Mouse (Mus musculus) granulocyte monocyte progenitor cell, adult 5-6 weeks (primary cell): ENCODE results near the gene Ly6g6d. TPM values are rescaled to one million over a fixed set of nuclear protein-coding genes. Genes with fewer than 3 reads are reported as not detected.
A peak's percentile ranks its signal among the peaks of the same experiment; 100 is the strongest.

Experiments used
- ATAC-seq: replicated peaks from 2 replicates; pipeline ENCODE4 v1.8.0; 2016; ENCODE audit warnings: mild to moderate bottlenecking, moderate TSS enrichment, inconsistent platforms; ENCODE audit not compliant: poor library complexity, severe bottlenecking
- total RNA-seq, 2 experiments: library from RNA; stranded (forward) in 1 of 2; stranded (reverse) in 1 of 2; fragments of 200-712, 200-1000 nt in 1 of 2; fragments of >200 nt in 1 of 2; fragmentation: Nextera tagmentation in 1 of 2; gene quantifications; 2 replicates each; pipeline ENCODE4 v1.2.3; 2014 to 2017

The Ly6g6d gene
- total RNA-seq, 2 experiments from 2014 or later = not detected

DNA sequence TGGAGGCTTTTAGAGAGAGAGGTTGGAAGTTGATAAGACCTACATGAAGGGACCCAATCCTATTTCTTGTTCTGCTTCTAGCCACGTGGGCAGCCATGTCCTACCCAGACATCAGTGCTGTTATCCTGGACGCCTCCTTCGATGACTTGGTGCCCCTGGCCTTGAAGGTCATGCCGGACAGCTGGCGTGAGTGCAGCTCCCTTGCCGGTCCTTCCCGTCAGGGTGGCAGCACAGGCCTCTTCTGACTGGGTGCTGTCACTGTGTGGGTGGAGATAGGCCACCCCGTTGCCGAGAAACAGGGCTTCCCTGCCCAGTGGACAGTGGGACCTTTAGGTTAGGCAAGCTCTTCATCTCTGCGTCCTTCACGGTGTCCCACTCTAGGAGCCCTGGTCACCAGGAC is 23.3 kb upstream of the Ly6g6d start:
- ATAC-seq = no peak

DNA sequence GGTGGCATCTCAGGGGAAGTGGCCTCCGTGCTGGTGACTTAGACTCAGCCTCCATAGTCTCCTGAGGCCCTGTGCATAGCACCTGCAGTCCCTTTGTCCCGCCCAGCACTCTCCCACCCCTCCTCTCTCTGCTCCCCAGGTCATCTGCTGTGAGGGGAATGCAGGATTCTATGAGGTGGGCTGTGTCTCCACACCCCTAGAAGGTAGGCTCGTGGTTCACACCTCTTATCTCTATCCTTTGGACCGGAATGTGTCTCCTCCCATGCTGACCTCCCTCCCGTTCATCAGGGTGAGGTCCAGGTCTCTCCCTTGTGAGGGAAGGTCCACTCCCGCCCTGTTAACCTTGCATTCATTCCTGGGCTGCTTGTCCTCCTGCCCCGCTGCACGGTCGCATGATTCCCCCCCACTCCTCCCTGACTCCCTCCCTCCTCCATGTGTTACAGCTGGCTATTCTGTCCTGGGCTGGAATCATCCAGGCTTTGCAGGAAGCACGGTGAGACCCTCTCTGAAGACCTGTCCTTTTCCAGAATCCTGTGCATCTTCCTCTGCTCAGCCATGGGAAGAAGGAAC is 22.4 kb upstream of the Ly6g6d start:
- ATAC-seq = no peak

DNA sequence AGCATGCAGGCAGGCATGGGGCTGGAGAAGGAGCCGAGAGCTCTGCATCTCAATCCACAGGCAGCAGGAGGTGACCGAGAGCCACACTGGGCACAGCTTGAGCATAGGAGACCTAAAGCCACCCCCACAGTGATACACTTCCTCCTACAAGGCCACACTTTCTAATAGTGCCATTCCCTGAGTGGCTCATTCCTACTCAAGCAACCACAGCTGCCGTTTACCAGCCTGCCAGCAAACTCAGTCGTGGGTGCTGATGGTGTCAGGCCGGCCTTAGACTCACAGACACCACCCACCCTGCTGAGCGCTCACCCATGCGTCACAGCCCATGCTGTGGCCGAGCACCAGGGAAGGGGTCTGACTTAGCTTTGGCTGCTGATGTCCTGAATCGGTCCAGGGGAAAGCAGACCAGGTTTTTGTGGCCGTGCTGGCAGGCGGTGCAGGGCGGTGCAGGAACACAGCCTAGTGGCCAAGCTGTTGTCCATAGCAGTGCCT is 19.3 kb upstream of the Ly6g6d start:
- ATAC-seq = no peak

DNA sequence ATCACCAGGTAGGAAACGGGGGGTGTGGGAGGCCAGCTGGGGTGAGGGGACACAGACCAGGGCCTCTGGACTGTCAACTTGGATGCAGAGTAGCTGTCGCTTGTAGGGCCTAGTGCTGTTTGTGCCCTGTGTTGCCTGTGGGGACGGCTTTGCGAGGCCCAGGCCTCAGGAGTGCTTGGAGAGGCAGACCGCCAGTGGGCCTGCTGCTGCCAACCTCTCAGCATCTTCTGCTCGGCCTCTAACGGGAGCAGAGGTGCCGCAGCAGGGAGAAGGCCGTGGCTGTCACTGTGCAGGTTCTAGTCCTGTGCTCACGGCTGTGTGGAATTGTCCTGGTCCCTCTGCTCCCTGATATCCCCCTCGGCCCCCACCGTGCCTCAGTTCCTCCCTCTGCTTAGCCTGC is 18.7 kb upstream of the Ly6g6d start:
- no peak for ATAC-seq

DNA sequence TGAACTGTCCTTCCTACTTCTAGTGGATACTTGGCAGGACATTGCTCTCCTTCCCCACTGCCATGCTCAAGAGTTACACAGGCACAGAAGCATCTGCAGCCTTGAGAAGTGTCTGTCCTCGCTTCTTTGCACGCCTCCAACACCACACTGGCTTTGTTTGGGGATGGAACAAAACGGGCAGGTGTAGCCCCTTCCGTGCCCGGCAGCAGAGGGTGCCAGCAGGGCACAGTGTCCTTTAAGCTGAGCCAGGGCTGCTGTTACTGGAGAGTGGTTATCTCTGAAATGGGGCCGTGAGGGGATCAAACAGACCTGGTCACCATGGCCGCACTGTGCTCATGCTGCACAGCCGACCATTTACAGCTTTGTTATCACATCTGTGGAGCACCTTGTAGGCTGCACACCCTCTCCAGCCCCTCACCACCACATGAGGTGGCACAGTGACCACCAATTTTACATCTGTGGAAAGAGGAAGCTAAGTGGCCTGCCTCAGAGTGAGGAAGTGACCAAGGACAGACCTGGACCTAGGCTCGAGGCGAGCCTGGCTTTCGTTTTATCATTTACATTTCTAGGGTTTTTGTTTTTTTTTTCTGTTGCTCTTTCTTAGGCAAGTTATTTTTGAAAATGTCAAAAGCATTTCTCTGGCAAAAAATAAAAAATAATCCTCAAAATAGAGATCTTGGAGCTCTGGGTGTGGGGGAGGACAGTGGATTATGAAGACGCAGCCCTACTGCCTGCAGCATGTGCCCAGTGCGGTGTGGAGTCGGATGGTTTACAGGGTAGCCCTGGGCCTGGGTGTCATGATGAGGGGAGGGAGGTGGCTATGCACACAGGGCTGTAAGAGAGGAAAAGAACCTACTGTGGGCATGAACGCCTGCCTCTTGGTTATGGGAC is 16.9 kb upstream of the Ly6g6d start:
- ATAC-seq = peak; percentile 50

DNA sequence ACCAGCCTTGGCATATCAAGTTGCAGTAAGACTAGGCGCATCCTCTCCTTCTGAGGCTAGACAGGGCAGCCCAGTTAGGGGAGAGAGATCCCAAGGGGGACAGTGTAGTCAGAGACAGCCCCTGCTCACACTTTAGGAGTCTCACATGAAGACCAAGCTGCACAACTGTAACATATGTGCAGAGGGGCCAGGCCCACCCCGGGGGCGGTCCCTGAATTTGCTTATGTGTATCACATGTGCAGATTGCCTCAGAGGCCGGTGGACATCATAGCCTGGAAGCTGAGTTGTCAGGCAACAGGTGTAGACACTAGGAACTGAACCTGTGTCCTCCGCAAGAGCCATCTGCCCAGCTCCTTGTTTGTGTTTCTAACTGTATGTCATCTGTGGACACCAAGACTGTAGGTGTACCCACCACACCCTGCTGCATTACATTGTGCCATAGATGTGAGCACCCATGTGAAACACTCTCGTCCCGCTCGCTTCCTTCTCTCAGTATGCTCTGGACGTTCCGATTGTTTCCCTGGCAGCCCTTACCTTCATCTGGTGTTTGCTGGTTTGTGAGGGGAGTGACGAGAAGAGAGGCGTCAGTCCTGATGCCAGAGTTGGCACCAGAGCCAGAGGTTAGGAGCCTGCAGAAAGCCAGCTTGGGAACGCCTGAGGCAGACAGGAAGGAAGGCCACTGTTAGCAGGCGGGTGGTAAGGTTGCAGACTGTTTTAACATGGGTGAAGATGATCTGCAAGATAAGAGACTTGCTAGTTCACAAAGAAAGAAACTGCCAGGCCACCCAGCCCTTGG is 14.7 kb upstream of the Ly6g6d start:
- ATAC-seq = no peak

DNA sequence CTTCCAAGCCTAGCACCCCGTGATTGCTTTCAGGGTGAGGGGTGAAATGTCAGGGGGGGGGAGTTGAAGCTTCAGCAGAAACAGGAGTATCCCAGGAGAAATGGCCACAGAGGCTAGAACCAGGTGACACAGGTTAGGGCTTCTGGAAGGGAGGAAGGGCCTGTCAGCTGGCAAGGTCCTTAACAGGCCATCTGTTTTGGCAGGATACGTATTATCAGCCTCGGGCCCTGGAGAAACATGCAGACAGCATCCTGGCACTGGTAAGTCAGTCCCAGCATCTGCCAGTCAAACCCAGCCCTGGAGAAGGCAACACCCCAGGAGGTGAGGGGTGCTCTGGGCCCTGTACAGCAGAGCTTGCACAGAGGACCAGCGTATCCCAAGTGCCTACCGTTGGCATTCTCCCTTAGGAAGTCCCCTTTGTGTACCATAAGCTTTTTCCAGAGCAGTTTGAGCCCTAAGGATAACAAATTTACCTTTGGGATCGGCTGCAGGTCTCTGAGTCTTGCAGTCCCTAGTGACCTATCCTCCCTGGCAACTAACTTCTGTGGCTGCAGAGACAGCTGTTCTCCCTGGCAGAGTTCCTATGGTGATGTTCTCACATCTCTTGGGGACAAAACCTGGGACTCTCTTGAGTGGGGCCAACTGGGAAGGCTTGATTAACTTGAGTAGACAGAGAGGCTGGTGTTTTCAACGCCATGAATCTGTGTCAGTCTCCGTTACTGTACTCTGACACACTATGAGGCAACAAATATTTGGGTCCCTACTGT is 12.5 kb upstream of the Ly6g6d start:
- no peak for ATAC-seq

DNA sequence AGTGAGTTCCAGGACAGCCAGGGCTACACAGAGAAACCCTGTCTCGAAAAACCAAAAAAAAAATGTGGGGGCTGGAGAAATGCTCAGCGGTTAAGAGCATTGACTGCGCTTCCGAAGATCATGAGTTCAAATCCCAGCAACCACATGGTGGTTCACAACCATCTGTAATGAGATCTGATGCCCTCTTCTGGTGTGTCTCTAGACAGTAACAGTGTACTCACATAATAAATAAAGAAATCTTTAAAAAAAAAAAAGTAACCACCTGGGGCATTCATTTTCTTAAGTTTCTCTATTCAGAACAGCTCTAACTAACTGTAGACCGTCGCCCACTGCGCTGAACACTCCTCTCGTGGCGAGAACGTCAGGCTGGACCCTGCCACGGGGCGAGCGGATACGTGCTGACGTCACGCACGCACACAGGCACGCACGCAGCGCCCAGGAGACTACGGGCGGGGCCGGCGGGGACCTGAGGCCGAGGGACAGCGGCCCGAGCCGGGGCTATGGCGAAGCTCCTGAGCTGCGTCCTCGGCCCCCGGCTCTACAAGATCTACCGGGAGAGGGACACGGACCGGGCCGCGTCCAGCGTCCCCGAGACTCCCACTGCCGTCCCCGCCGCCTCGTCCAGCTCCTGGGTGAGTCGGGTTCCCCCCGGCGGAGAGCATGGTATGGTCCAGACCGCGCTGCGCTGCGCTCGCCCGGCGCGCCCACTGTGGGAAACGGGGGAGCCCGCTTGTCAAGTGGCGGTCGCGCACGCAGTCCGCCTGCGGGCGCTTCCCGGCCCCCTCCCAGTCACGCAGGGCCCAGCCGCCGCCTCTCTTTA is 11.2 kb upstream of the Ly6g6d start, which contains the start of gene Abhd16a:
Abhd16a (plus strand) TSS at position 439 of the 820 bp plus-strand sequence.
- peak; percentile 95 for ATAC-seq

DNA sequence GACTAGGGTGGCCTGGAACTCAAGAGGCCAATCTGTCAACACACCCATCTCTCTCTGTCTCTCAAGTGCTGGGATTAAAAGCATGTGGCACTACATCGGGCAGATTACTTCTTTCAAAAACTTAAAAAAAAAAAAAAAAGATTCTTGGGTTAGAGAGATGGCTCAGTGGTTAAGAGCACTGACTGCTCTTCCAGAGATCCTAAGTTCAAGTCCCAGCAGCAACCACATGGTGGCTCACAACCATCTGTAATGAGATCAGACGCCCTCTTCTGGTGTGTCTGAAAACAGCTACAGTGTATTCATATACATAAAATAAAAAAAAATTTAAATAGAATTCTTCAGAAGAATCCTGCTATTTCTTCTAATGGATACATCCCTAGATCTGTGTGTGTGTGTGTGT is 10.3 kb upstream of the Ly6g6d start:
- ATAC-seq = no peak

DNA sequence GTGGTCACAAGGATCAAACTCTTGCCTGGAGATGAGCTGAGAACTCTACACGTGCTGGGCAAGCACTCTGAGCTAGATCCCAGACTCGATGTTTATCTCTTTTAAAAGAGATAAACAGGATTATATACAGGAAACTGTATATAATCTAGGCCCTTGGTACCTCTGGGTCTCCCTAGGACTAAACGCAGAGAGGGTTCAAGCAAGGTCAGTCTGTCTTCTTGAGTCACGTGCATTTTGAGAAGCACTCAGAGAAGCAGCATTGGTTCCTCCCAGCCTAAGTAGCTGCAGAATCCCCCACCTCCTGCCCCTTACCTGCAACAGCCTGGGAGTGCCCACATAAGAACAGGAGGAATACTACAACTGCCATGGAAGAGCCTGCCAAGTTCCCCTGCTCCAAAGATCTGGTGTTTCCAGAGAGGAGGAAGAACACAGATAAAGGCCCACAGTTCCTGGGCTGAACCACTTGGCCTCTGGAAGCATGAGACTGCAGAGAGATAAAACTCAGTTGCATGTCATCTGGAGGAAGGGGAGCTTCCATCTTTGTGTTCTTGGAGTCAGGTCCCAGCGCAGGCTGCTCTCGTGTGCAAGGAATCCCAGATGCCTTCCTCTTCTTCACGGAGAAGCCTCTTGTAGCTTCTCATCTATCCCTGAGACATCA is 7.5 kb upstream of the Ly6g6d start, which contains the start of gene Ly6g6f:
Ly6g6f (minus strand) TSS at position 403 of the 658 bp plus-strand sequence.
- ATAC-seq = no peak

DNA sequence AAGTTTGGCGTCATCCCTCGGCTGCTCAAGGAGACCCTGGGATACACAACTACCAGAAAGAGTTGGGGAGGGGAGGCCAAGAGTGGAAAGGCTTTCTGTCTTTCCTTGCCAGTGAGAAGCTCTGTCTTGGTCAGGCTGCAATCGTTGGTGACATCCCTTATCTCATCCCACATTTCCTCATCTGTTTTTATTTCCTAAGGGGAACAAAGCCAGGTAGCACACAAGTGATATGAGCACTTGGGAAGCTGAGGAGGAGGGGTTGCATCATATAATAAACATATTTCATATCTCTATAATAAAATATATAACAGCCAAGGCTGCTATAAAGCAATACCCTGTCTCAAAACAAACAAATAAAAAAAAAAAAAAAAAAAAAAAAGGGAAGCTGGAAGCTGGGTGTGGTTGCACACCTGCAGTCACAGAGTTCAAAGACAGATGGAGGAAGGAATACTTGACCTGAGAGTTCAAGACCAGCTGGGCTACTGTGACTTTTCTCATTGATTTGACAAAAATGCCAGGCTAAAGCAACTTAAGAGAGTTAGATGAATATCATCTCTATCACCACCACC is 6.1 kb upstream of the Ly6g6d start:
- ATAC-seq = no peak

DNA sequence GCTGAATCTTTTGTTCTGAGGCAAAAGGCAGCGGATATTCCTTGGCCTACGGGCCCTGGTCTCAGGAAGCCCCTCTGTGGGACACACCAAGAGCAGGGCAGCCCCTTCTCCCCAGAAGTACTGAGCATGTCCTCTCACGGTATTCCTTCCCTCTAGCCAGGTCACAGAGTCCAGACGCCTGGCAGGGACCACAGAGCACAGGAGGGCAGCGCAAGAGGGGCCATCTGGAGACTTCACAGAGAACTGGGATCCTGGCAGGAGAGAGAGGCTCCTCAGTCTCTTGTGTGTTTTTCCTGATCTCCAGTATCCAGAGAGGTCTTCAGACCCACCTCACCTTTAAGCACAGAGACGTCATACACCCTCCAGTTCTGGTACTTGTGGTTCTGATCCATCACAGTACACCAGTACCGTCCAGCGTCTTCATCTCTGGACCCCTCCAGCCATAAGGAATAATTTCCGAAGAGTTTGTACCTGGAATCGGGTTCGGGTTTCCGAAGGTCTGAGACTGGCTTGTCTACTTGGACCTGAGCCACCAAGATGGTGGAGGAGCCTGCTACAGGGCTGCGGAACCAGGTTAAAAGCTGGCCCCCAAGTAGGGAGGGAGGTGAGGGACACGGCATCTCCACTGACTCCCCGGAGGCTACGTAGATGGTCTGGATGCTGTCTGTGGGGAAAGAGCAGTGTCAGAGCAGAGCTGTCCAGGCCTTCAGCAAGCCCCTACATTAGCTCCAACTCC is 5.1 kb upstream of the Ly6g6d start:
- ATAC-seq = no peak

DNA sequence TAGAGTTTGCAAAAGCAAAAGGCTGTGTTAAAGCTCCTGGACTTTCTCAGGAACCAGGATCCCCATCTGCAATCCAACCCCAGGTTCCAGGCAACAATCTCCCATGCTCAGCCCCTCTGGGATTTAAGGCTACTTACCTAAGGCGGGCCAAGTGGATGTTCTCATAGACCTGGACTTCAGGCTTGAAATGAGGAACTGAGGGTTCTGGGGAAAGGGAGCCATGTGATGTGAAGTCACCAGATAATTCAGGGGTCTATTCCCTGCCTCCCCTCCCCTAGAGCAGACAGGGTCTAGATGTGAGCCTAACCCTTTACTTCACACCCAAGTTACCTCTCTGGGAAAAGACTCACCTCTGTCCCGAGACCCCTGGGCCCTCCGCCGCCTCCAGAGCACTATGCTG is 2.8 kb upstream of the Ly6g6d start:
- no peak for ATAC-seq

DNA sequence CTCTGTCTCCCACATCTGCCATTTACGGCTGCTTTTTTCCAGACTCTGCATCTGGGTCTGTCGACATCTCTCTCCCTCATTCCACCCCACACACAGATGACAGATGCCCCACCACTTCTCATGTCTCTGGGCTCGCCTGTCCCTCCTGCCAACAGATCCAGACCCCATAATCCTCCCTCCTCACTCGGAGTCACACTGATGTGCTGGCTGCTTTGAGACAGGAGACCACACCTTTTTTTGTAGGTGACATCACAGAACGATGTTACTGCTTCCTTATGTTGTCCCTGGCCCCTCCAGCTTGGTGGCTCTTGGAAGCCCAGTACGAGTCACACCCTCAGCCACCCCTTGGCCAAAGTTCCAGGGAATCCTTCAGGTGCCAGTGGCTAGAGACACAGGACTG is 2.4 kb upstream of the Ly6g6d start:
- ATAC-seq = no peak

DNA sequence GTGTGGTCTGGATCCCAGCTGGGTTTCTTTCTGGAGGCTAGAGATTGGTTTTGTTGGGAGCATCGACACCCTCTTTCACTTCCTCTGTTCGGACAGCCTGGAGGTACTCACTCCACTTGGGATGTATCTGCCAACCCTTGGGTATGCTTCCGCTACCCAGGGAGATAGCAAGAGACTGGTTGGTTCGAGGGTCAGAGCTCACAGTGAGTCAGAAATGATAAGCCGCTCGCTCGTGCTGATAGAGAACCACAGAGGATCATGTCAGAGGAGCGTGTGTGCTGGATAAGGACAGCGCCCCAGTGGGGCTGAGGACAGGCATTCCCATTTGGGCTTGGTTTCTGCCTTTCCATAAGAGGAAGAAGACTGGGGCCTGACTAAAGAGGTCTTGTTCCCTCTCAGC is 1.9 kb upstream of the Ly6g6d start:
- ATAC-seq = peak; percentile 54

DNA sequence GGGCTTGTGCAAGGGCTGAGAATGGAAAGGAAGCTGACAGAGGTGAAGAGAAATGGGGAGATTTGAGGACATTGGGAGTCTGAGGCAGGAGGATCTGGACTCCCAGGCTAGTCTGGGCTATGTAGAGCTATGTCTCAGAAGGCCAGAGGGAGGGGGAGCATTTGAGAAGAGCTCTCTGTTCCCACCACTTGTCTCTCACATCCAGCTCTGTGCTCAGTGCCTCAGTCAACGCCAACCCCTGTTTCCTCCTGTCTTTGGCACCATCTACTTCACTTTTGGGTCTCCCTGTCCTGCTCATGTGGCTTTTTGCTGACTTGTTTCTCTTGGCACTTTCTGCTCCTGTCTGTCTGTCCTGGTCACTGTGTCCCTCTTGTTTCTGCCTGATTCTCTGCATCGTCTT is 580 bp downstream of the Ly6g6d start:
- ATAC-seq = no peak

DNA sequence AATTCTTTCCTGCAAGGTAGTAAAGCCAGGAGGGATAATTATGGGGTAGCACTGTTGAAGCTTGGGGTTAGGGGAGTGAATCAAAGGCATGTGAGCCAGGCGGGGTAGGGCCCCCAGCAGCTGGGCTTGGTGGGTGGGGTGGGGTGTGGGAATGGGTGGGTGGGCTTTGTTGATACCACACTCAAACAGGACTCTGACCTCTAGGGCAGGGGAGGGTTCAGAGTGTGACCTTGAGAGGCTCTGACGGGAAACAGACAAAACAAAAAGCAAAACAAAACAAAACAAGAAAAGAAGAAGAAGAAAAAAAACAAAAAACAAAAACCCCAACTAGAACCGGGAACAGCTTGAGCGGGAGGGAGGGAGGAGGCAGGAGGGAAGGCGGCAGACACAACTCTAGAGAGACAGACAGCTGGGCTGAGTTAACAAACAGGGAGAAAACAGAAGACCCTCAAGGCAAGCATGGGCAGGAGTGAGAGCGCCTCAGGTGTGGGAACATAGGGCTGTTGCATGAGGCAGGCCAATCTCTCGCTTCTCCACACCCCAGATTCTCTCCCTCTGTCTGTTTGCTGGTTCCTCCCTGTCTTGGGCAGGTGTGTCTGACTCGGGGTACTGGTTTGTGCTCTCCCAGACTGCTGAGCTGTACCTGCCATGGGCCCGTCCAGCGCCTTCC is 1.2 kb downstream of the Ly6g6d start, which contains the start of gene Ly6g6e:
Ly6g6e (plus strand) TSS at position 396 of the 670 bp plus-strand sequence.
- no peak for ATAC-seq
